In the genomic region with DNA sequence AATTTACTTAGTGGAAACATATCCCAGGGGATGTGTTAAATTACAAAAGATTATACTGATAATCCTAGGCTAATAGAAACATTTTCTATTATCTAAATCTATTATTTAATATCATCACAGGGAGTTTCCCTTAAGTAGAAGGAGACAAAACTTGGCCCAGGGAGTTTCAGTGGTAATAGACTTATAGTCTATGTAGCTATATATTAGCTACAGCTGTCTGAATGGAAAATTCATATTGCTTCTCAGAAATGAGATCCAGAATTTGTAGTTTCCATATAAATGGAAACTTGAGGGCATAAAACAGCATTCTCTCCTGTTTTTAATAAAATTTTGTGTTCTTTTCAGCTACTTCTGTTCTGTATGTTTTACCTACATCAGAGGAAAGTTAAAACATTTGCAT, we compare ENCODE assay signal across 35 mouse cellular contexts.
"Had no signal": no experiment of that assay in that cellular context is flagged by ENCODE, and none has a peak within 500 bp of the region (broad histone marks: within the 10 kb centered on the region; RNA-seq: fewer than 3 reads in every experiment).

No protein-coding gene starts in this region.

- H3K9ac ChIP-seq: heart, embryonic 12.5 days; heart, embryonic 13.5 days; heart, embryonic 15.5 days; hindbrain, embryonic 12.5 days; hindbrain, embryonic 13.5 days; hindbrain, embryonic 14.5 days; hindbrain, embryonic 15.5 days; intestine, embryonic 15.5 days; kidney, embryonic 15.5 days had no signal

- DNase-seq: heart, postnatal 10 days; heart, postnatal 14 days; heart, postnatal 36 days; heart, postnatal 4 days; kidney, adult 11 months; kidney, adult 18-20 months; kidney, adult 2 months; kidney, adult 8-10 months; kidney, adult 9 months; kidney, postnatal 14 days; kidney, postnatal 25 days; kidney, postnatal 36 days; kidney, postnatal 4 days; layer of hippocampus, adult 9-11 months; layer of hippocampus, postnatal 36 days had no signal

- H3K9me3 ChIP-seq: heart, embryonic 10.5 days; heart, embryonic 12.5 days; heart, embryonic 13.5 days; heart, embryonic 15.5 days; hindbrain, embryonic 10.5 days; hindbrain, embryonic 12.5 days; hindbrain, embryonic 13.5 days; hindbrain, embryonic 15.5 days; intestine, embryonic 15.5 days; kidney, embryonic 15.5 days had no signal

- H3K4me3 ChIP-seq: heart, embryonic 10.5 days; heart, embryonic 12.5 days; heart, embryonic 13.5 days; heart, embryonic 15.5 days; hindbrain, embryonic 10.5 days; hindbrain, embryonic 12.5 days; hindbrain, embryonic 13.5 days; hindbrain, embryonic 15.5 days; intestine, embryonic 15.5 days; kidney, embryonic 15.5 days; layer of hippocampus, adult 2 months; left cerebral cortex, adult 2 months had no signal

- H3K27ac ChIP-seq: heart, embryonic 10.5 days; heart, embryonic 13.5 days; heart, embryonic 15.5 days; hindbrain, embryonic 10.5 days; hindbrain, embryonic 12.5 days; hindbrain, embryonic 13.5 days; hindbrain, embryonic 14.5 days; hindbrain, embryonic 15.5 days; hindbrain, postnatal 0 days; intestine, embryonic 15.5 days; kidney, embryonic 15.5 days; kidney, postnatal 0 days; layer of hippocampus, adult 2 months; left cerebral cortex, adult 2 months had no signal

- H3K4me2 ChIP-seq: heart, embryonic 11.5 days; heart, embryonic 12.5 days; heart, embryonic 13.5 days; heart, embryonic 15.5 days; hindbrain, embryonic 12.5 days; hindbrain, embryonic 13.5 days; hindbrain, embryonic 14.5 days; hindbrain, embryonic 15.5 days; intestine, embryonic 15.5 days; kidney, embryonic 15.5 days had no signal

- H3K36me3 ChIP-seq: hindbrain, embryonic 10.5 days; hindbrain, embryonic 12.5 days; hindbrain, embryonic 13.5 days; hindbrain, embryonic 15.5 days; intestine, embryonic 15.5 days had no signal

- ATAC-seq: hindbrain, embryonic 16.5 days; hindbrain, postnatal 0 days; inflammation-experienced regulatory T-cells, adult 6 months; intestine, embryonic 15.5 days; intestine, embryonic 16.5 days; intestine, postnatal 0 days had no signal

- H3K4me1 ChIP-seq: hindbrain, embryonic 10.5 days; hindbrain, embryonic 12.5 days; hindbrain, embryonic 13.5 days; hindbrain, embryonic 15.5 days; intestine, embryonic 15.5 days; kidney, embryonic 15.5 days had no signal

- H3K27me3 ChIP-seq: heart, embryonic 12.5 days; heart, embryonic 13.5 days; heart, embryonic 15.5 days; hindbrain, embryonic 12.5 days; hindbrain, embryonic 13.5 days; hindbrain, embryonic 15.5 days; intestine, embryonic 15.5 days; kidney, embryonic 15.5 days had no signal
